Mouse (Mus musculus): Measurements from ENCODE around the gene Dock9.

The Dock9 gene

DNA sequence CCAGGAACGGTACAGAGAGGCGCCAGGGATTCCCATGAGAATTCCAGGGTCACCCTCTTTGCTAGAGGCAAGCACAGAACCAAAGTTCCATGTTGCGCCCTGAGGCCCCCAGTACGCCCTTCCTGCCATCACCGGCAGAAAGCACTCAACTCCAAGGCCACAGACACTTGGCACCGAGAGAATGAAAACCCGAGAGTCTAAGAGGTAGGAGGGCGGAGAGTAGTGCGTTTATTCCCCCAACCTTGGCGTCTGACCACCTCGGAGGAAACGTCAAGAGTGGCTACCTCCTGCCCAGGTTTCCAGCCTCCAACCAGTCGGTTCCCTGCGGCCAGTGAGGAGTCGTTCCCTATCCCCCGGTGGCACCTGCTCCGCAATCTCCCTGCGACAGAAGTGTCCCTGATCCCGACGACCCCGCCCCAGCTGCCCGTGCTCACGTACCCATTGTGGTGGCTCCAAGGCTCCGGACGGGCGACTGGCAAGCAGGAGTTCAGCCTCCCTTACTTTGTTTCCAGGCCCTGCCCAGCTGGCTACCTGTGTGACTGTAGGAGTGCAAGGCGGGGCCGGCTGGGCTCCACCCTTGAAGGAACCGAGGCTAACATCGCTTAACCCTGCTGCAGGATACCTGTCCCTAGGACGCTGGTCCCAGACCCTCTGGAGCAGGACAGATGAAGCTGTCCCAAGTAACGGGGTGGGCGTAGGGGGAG, 292.7 kb downstream of the Dock9 start, which contains the start of gene Slc15a1:
Slc15a1 (minus strand) TSS at position 472 of the 704 bp plus-strand sequence.
- no peak for DNase-seq

DNA sequence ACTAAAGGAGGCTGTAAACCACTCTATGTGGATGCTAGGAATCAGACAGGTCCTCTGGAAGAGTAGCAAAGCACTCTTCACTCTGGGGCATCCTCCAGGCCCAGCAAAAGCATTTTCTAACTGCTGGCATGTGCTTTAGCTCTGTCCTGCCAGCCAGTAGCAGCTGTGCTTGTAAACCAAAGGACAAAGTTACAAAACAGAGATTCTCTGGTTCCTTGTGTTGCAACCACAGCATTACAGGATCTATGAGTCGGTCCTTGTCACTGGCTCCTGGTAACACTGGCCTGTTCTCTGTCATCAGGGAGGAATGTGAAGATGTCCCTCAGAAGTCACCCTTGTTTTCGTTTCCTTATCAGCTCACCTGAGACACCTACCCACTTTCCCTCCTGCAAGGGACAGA, 297.1 kb downstream of the Dock9 start:
- DNase-seq, result no peak

DNA sequence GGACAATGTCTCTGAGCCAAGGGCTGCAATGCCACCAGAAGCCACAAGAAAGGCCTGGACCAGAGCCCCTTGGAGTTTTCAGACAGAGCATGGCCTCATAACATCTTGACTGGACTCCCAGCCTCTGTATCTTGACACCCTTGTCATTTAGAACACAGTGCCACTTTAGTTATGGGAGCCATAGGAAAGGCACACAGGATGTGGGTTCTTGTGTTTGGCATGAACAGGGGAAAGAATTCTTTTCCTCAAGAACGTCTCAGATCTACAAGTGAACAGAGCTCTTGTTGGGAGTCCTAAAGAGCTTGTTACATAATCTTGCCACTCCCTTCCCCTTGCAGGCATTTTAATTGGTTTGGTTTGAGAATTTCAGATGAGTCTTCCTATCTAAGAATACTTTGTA, 297.9 kb downstream of the Dock9 start:
- DNase-seq, result no peak

DNA sequence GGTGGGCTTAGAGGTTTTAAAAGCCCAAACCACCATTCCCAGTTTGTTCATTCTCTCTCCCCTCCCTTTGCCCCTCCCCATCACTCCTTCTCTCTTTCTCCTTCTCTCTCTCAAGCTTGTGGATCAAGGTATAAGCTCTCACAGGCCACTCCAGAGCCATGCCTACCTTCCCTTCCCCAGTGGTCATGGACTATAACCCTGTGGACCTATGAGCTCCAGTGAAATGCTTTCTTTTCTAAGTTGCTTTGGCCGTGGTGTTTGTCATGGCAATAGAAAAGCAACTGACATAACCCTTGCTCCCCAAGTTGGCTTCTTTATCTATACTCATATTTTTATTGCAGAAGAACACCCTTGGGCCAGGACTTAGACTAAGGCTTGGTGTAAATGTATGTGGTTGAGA, 299.8 kb downstream of the Dock9 start:
- no peak for DNase-seq

DNA sequence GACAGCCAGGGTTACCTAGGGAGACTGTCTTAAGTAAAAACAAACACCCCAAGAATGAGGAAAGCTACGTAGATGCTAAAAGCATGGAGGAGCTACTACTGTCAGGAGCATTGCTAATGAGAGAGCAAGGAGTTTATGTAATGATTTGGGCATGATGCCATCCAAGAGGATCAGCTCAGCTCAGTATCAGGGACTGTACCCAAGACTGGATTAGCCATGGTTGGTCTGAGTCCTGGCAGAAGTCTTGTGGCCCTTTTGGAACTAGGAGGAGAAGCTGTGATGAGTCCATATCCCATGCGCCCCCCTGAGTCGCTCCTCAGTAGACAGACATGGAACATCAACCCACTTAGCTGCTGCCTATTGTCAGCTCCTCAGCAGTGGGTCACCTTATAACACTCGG, 301.9 kb downstream of the Dock9 start:
- DNase-seq, result no peak

DNA sequence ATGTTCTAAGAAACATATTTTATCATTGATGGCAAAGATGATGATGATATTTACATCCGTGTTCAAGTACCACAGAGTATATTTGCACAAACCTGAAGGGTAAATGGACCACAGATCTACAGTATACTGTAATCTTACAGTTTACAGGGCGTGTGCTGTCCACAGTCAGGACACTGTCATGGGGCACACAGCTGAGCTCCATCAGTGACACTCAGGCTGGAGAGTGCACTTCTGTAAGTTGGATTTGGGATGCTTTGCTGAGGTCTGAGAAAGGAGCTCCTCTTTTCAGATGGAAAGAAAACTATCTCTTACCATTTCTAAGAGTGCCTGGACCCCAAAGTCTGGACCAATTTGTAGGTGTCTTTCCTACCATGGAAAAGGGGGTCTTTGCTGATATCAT, 302.5 kb downstream of the Dock9 start:
- DNase-seq, result no peak

DNA sequence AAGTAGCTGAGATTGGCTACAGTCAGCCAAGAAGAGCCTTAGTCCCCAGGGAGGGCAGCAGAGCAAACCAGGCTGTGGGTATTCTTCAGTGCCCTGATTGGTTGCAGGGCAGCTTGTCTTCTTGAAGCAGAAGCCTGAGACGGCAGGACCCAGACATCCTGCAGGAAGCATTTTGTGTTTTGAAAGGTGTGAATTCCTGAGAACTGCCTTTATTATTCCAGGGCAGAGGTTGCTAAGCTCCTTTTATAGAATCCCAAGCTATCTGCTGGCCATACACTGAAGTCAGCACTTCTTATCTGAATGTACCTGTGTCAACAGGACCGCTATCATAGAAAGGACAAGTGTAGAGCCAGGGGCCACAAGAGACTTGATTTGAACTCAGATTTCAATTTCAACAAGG, 303.4 kb downstream of the Dock9 start:
- no peak for DNase-seq

DNA sequence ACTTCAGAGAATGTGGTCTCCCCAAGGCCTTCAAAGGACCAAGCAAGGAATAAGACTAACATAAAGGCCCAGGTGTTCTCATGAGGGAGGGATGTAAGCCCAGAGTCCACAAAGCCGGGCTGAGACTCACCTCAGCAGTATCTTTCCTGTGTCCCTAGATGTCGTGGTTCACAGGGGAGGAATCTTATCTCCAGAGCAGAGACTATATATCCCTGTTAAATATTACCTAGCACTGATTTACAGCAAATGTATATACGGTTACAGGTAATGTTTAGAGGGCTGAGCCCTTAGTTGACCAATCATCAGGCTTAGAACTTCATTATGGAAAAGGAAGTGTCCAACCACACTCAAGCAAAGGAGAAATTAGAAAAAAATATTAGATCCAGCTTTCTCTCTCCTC, 303.9 kb downstream of the Dock9 start:
- no peak for DNase-seq

DNA sequence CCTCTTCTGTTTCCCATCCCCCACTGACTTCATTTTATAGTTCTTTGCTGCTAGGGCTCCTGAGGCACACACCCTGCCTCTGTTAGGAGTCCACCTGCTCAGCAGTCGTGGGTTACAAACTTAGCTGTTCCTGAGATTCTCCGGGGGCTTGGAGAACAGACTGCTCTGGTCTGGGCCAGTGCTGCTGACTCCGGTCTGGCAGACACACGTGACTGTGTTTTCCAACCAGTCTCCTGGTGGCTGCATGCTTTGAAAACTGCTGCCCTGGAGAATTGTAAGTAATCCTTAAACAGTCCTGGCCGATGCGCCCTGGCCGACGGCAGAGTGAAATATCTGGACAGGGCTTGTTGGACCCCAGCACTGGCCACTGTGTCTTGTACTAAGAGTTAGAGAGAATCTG, 305.3 kb downstream of the Dock9 start:
- DNase-seq, result peak; percentile 37

Measured in kidney, adult 11 months (tissue).